Mouse (Mus musculus) midbrain, embryonic 16.5 days (tissue): ENCODE measurements around the gene Ctcf. TPM values are rescaled to one million over a fixed set of nuclear protein-coding genes. Genes with fewer than 3 reads are reported as not detected.
"Not testable (repeated sequence)": the region's sequence is repeated elsewhere in the genome, so short reads cannot be mapped to it uniquely, and the experiment has no call there.

Source experiments
- ATAC-seq: fragments of 200-750 bp; cut with Nextera tagmentation; 2 replicates; pipeline ENCODE4 v1.8.0; 2017; ENCODE audit warnings: moderate TSS enrichment
- H3K27ac ChIP-seq: fragments of 300-500 bp; sonication (generic); 2 replicates; pipeline ENCODE4 v1.5.1; 2014; ENCODE audit warnings: mild to moderate bottlenecking, low read length, mixed read lengths
- H3K27me3 ChIP-seq: fragments of 300-500 bp; sonication (generic); 2 replicates; pipeline ENCODE4 v1.6.1; 2014; ENCODE audit warnings: low read depth, low read length, mixed read lengths; ENCODE audit not compliant: control insufficient read depth, insufficient read depth
- H3K36me3 ChIP-seq: fragments of 300-500 bp; sonication (generic); 2 replicates; pipeline ENCODE4 v1.6.1; 2014; ENCODE audit warnings: mild to moderate bottlenecking, low read length, moderate library complexity, mixed read lengths; ENCODE audit not compliant: control insufficient read depth, insufficient read depth
- H3K4me1 ChIP-seq: fragments of 300-500 bp; sonication (generic); 2 replicates; pipeline ENCODE4 v1.6.1; 2014; ENCODE audit warnings: mild to moderate bottlenecking, low read length, mixed read lengths; ENCODE audit not compliant: control insufficient read depth, insufficient read depth
- H3K4me2 ChIP-seq: fragments of 300-500 bp; sonication (generic); 2 replicates; pipeline ENCODE4 v1.6.1; 2014; ENCODE audit warnings: mild to moderate bottlenecking, low read length, mixed read lengths
- H3K4me3 ChIP-seq: fragments of 300-500 bp; sonication (generic); 2 replicates; pipeline ENCODE4 v1.5.1; 2014; ENCODE audit warnings: low read depth, mild to moderate bottlenecking, low read length, moderate library complexity, mixed read lengths
- H3K9ac ChIP-seq: fragments of 300-500 bp; sonication (generic); 2 replicates; pipeline ENCODE4 v1.6.1; 2014; ENCODE audit warnings: low read depth, low read length, mixed read lengths
- H3K9me3 ChIP-seq: fragments of 300-500 bp; sonication (generic); replicated peaks from 2 replicates; pipeline ENCODE4 v1.6.1; 2014; ENCODE audit warnings: mild to moderate bottlenecking, low read length, mixed read lengths; ENCODE audit not compliant: control insufficient read depth, poor library complexity, severe bottlenecking
- WGBS: fragments of 180-500 bp; shearing (Covaris S2); extraction: QIAGEN DNeasy Blood & Tissue Kit; methylation state at CpG from one replicate; pipeline ENCODE4 v1.1.7; 2014; 5-methylcytosine and 5-hydroxymethylcytosine counted together
- polyA plus RNA-seq: library from polyadenylated mRNA; unstranded; fragments of >200 nt; fragmentation: Nextera tagmentation; extraction: Ambion mirVana; gene quantifications from 2 replicates; pipeline ENCODE4 v1.2.1, GENCODE M21; 2015

The Ctcf gene
- polyA plus RNA-seq, result 93.8 and 100 TPM in 2 replicates

GRCm38 (mm10) chr8:105636018-105636962 lies at the start of gene Ctcf:
Gene Ctcf, plus strand, starts transcription at chr8:105636568.
- H3K27ac ChIP-seq, result peak within 1 kb of the TSS; percentile 99
- peaks cover 25% of the 10 kb centered on the region for H3K4me1 ChIP-seq
- WGBS, result under 1% methylated on average over 86 of the region's 126 CpGs
- H3K4me2 ChIP-seq, result peak within 1 kb of the TSS; percentile 95
- ATAC-seq, result peak; percentile 94
- H3K9me3 ChIP-seq, result no peaks in the 10 kb centered on the region
- H3K36me3 ChIP-seq, result no peaks in the 10 kb centered on the region
- peak within 1 kb of the TSS; percentile 100 for H3K9ac ChIP-seq
- H3K4me3 ChIP-seq, result peak within 1 kb of the TSS; percentile 94
- H3K27me3 ChIP-seq, result no peaks in the 10 kb centered on the region

GRCm38 (mm10) chr8:105592431-105592830 lies 43.9 kb upstream of the Ctcf start:
- H3K9me3 ChIP-seq, result no peaks in the 10 kb centered on the region
- WGBS, result 82% methylated on average over 2 of the region's 2 CpGs
- no peaks in the 10 kb centered on the region; the same call in 1 of the 2 replicates for H3K4me1 ChIP-seq
- H3K4me2 ChIP-seq, result no peak overlapping the region
- H3K4me3 ChIP-seq, result no peak overlapping the region
- ATAC-seq, result no peak
- H3K27me3 ChIP-seq, result no peaks in the 10 kb centered on the region
- no peaks in the 10 kb centered on the region for H3K36me3 ChIP-seq
- H3K27ac ChIP-seq, result no peak overlapping the region
- no peak overlapping the region for H3K9ac ChIP-seq

GRCm38 (mm10) chr8:105593859-105594258 lies 42.5 kb upstream of the Ctcf start:
- H3K27ac ChIP-seq, result no peak overlapping the region
- no peaks in the 10 kb centered on the region for H3K27me3 ChIP-seq
- no peaks in the 10 kb centered on the region; the same call in 1 of the 2 replicates for H3K4me1 ChIP-seq
- H3K9ac ChIP-seq, result peak overlapping the region; percentile 44; the same call in 1 of the 2 replicates
- no peak overlapping the region for H3K4me2 ChIP-seq
- H3K4me3 ChIP-seq, result no peak overlapping the region
- no peaks in the 10 kb centered on the region for H3K9me3 ChIP-seq
- 29% methylated on average over 15 of the region's 15 CpGs for WGBS
- no peaks in the 10 kb centered on the region for H3K36me3 ChIP-seq
- ATAC-seq, result no peak

- Histone ChIP-seq H3K4me2 (no peak overlapping the region), H3K36me3 (no peaks in the 10 kb centered on the region), H3K4me3 (no peak overlapping the region), H3K27me3 (no peaks in the 10 kb centered on the region), H3K27ac (no peak overlapping the region), H3K9ac (no peak overlapping the region), H3K9me3 (no peaks in the 10 kb centered on the region), H3K4me1 (no peaks in the 10 kb centered on the region; the same call in 1 of the 2 replicates)
- ATAC-seq, result no peak
- WGBS, result 83% methylated on average over 18 of the region's 18 CpGs
Measured at GRCm38 (mm10) chr8:105594451-105595242, 41.7 kb upstream of the Ctcf start.

GRCm38 (mm10) chr8:105596362-105597034 lies 39.9 kb upstream of the Ctcf start:
- Histone ChIP-seq H3K36me3 (no peaks in the 10 kb centered on the region), H3K9me3 (no peaks in the 10 kb centered on the region), H3K4me2 (no peak overlapping the region), H3K27ac (no peak overlapping the region), H3K4me1 (no peaks in the 10 kb centered on the region; the same call in 1 of the 2 replicates), H3K9ac (no peak overlapping the region), H3K27me3 (no peaks in the 10 kb centered on the region), H3K4me3 (no peak overlapping the region)
- 4% methylated on average over 14 of the region's 14 CpGs for WGBS
- peak; percentile 42; the same call in 1 of the 2 replicates for ATAC-seq

- no peak overlapping the region for H3K27ac ChIP-seq
- H3K4me3 ChIP-seq, result no peak overlapping the region
- no peaks in the 10 kb centered on the region for H3K9me3 ChIP-seq
- H3K4me1 ChIP-seq, result no peaks in the 10 kb centered on the region; the same call in 1 of the 2 replicates
- no peaks in the 10 kb centered on the region for H3K27me3 ChIP-seq
- no peak for ATAC-seq
- H3K9ac ChIP-seq, result no peak overlapping the region
- 83% methylated on average over 6 of the region's 6 CpGs for WGBS
- no peaks in the 10 kb centered on the region for H3K36me3 ChIP-seq
- H3K4me2 ChIP-seq, result no peak overlapping the region
Measured at GRCm38 (mm10) chr8:105598777-105599176, 37.6 kb upstream of the Ctcf start.

GRCm38 (mm10) chr8:105601301-105601700 lies 35.1 kb upstream of the Ctcf start:
- H3K4me1 ChIP-seq, result peaks cover 10% of the 10 kb centered on the region
- H3K4me3 ChIP-seq, result no peak overlapping the region
- WGBS, result 73% methylated on average over 5 of the region's 5 CpGs
- no peak overlapping the region for H3K27ac ChIP-seq
- ATAC-seq, result no peak
- no peaks in the 10 kb centered on the region for H3K27me3 ChIP-seq
- no peaks in the 10 kb centered on the region for H3K36me3 ChIP-seq
- H3K9me3 ChIP-seq, result no peaks in the 10 kb centered on the region
- no peak overlapping the region for H3K4me2 ChIP-seq
- no peak overlapping the region for H3K9ac ChIP-seq

GRCm38 (mm10) chr8:105602540-105602939 lies 33.8 kb upstream of the Ctcf start:
- 98% methylated on average over 2 of the region's 3 CpGs for WGBS
- not testable (repeated sequence) for H3K27me3 ChIP-seq, H3K9me3 ChIP-seq, H3K4me2 ChIP-seq, H3K27ac ChIP-seq, H3K4me3 ChIP-seq, H3K9ac ChIP-seq, ATAC-seq, H3K36me3 ChIP-seq
- peaks cover 16% of the 10 kb centered on the region for H3K4me1 ChIP-seq
